Mouse (Mus musculus): Measurements from ENCODE around the gene Ccdc97. TPM values are rescaled to one million over a fixed set of nuclear protein-coding genes. Genes with fewer than 3 reads are reported as not detected.

Gene Ccdc97
- polyA plus RNA-seq, 1 experiment from 2014 or later = 12.1 TPM

DNA sequence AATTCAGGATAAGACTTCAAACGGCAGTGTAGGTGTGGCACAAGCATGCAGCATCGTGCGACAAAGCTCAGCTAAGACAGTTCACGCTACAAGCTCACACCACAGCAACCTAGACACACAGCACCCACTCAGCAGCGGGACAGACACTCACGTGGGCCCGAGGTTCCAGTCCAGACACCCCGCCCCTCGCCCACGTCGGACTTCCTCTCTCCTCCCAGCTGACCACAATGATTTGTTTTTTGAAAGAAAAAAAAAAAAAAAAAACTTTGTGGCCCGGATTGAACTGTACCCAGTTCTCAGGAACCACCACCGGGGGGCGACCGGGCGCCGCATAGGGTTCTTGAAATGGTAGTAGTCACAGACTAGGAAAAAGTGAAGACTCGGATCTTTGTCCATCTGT lies 37.1 kb upstream of the Ccdc97 start:
- Histone ChIP-seq H3K27me3 (replicated peaks; ENCODE audit: insufficient read depth, low read length) (no peaks in the 10 kb centered on the region), H3K4me3 (ENCODE audit: low read depth, low read length) (peak overlapping the region; percentile 97), H3K9me3 (ENCODE audit: low read length) (no peaks in the 10 kb centered on the region), H3K4me2 (replicated peaks; ENCODE audit: low read depth, low read length) (peak overlapping the region; percentile 60), H3K9ac (replicated peaks; ENCODE audit: low read depth) (no peak overlapping the region; the same call in 1 of the 2 replicates), H3K36me3 (ENCODE audit: insufficient read depth, low read length) (no peaks in the 10 kb centered on the region), H3K4me1 (ENCODE audit: insufficient read depth, low read depth, low read length) (peaks cover 17% of the 10 kb centered on the region; the same call in 1 of the 2 replicates), H3K27ac (ENCODE audit: low read length) (peak overlapping the region; percentile 100)
- DNase-seq (ENCODE audit: low spot score) = peak; percentile 96
- ATAC-seq = peak; percentile 46
- under 1% methylated on average over 18 of the region's 18 CpGs for WGBS
- TF ChIP-seq EP300 (IDR thresholded peaks at IDR 0.05) = peak; percentile 59; the same call in 1 of the 2 replicates
- peak; percentile 84 for TF ChIP-seq CTCF (IDR thresholded peaks at IDR 0.05)

GRCm38 (mm10) chr7:25755468-25755833 lies 36.6 kb upstream of the Ccdc97 start:
- no peaks in the 10 kb centered on the region for H3K27me3 ChIP-seq (replicated peaks; ENCODE audit: insufficient read depth, low read length)
- H3K36me3 ChIP-seq (ENCODE audit: insufficient read depth, low read length) = peaks cover 2% of the 10 kb centered on the region; the same call in 1 of the 2 replicates
- peak; percentile 29 for TF ChIP-seq EP300 (IDR thresholded peaks at IDR 0.05)
- TF ChIP-seq CTCF (IDR thresholded peaks at IDR 0.05) = no peak
- H3K4me2 ChIP-seq (replicated peaks; ENCODE audit: low read depth, low read length) = peak overlapping the region; percentile 60
- 0% methylated on average over 15 of the region's 15 CpGs for WGBS
- H3K4me1 ChIP-seq (ENCODE audit: insufficient read depth, low read depth, low read length) = peaks cover 17% of the 10 kb centered on the region; the same call in 1 of the 2 replicates
- no peak for DNase-seq (ENCODE audit: low spot score)
- ATAC-seq = peak; percentile 49
- no peak overlapping the region; the same call in 1 of the 2 replicates for H3K9ac ChIP-seq (replicated peaks; ENCODE audit: low read depth)
- peak overlapping the region; percentile 97 for H3K4me3 ChIP-seq (ENCODE audit: low read depth, low read length)
- peak overlapping the region; percentile 100 for H3K27ac ChIP-seq (ENCODE audit: low read length)
- no peaks in the 10 kb centered on the region for H3K9me3 ChIP-seq (ENCODE audit: low read length)

DNA sequence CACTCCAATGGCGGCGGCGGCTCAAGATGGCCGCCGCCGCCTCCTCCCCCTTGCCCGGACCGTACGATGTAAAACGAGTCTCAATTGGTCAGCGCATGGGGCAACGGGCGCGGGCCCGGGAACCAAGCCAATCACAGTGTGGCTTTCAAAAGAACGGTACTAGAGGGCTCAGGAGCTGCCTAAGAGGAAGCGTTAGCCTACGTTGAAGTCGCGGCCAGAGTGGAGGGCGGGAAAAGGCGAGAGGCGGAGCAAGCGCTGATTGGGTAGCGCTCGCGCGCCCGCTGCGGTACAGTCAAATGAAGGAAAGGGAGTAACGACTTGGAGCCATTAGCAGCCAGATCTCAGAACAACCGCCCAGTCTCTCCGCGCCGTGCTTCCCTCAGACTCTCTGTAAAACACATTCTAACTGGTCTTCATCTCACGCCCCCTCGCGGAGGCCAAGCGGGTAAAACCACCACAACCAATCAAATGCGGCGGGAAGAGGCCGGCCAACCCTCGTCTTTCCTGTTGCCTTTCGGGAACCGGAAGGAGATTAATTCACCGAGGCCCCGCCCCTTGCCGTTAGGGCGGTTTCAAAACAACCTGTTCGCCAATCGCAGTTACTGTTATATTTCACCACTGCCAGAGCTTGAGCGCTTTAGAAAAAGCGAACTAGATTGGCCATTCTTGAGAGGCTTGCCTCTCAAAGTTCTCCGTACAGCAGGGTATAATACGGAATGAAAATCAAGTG lies 36.0 kb upstream of the Ccdc97 start, which contains the start of gene Hnrnpul1:
TSS of gene Hnrnpul1 (minus strand) at position 20 of the 730 bp plus-strand sequence.
- H3K27ac ChIP-seq (ENCODE audit: low read length) = peak within 1 kb of the TSS; percentile 100

DNA sequence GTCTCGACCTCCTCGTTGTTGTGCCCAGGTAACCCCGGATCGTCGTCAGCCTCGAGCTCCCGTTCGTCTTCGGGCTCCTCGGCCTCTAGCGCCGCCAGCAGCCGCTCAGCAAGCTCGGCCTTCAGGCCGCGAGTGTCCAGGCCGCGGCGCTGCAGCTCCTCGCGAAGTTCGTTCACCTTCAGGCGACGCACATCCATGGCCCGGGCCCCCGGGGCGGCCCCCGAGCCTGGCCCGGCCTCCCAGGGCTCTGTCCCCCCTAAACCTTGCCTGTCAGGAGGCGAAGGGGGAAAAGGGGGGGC lies 35.5 kb upstream of the Ccdc97 start:
- no peaks in the 10 kb centered on the region for H3K9me3 ChIP-seq (ENCODE audit: low read length)
- WGBS = 2% methylated on average over 27 of the region's 30 CpGs
- no peak for DNase-seq (ENCODE audit: low spot score)
- H3K4me3 ChIP-seq (ENCODE audit: low read depth, low read length) = peak overlapping the region; percentile 97
- no peak for ATAC-seq
- peaks cover 17% of the 10 kb centered on the region; the same call in 1 of the 2 replicates for H3K4me1 ChIP-seq (ENCODE audit: insufficient read depth, low read depth, low read length)
- no peaks in the 10 kb centered on the region for H3K27me3 ChIP-seq (replicated peaks; ENCODE audit: insufficient read depth, low read length)
- H3K4me2 ChIP-seq (replicated peaks; ENCODE audit: low read depth, low read length) = peak overlapping the region; percentile 72
- peaks cover 10% of the 10 kb centered on the region; the same call in 1 of the 2 replicates for H3K36me3 ChIP-seq (ENCODE audit: insufficient read depth, low read length)
- H3K9ac ChIP-seq (replicated peaks; ENCODE audit: low read depth) = peak overlapping the region; percentile 99
- H3K27ac ChIP-seq (ENCODE audit: low read length) = peak overlapping the region; percentile 100
- TF ChIP-seq CTCF (IDR thresholded peaks at IDR 0.05) (peak; percentile 65), EP300 (IDR thresholded peaks at IDR 0.05) (no peak)

More for the DNA sequence above, 36.0 kb upstream of the Ccdc97 start, which contains the start of gene Hnrnpul1:
- Histone ChIP-seq H3K9ac (replicated peaks; ENCODE audit: low read depth) (peak within 1 kb of the TSS; percentile 99), H3K9me3 (ENCODE audit: low read length) (no peaks in the 10 kb centered on the region), H3K36me3 (ENCODE audit: insufficient read depth, low read length) (peaks cover 5% of the 10 kb centered on the region; the same call in 1 of the 2 replicates), H3K4me1 (ENCODE audit: insufficient read depth, low read depth, low read length) (peaks cover 17% of the 10 kb centered on the region; the same call in 1 of the 2 replicates), H3K4me2 (replicated peaks; ENCODE audit: low read depth, low read length) (peak within 1 kb of the TSS; percentile 72), H3K27me3 (replicated peaks; ENCODE audit: insufficient read depth, low read length) (no peaks in the 10 kb centered on the region), H3K4me3 (ENCODE audit: low read depth, low read length) (peak within 1 kb of the TSS; percentile 97)
- 1% methylated on average over 47 of the region's 55 CpGs for WGBS
- DNase-seq (ENCODE audit: low spot score) (peak; percentile 99), ATAC-seq (peak; percentile 91)
- TF ChIP-seq CTCF (IDR thresholded peaks at IDR 0.05) (peak; percentile 64), EP300 (IDR thresholded peaks at IDR 0.05) (no peak; the same call in 1 of the 2 replicates)

DNA sequence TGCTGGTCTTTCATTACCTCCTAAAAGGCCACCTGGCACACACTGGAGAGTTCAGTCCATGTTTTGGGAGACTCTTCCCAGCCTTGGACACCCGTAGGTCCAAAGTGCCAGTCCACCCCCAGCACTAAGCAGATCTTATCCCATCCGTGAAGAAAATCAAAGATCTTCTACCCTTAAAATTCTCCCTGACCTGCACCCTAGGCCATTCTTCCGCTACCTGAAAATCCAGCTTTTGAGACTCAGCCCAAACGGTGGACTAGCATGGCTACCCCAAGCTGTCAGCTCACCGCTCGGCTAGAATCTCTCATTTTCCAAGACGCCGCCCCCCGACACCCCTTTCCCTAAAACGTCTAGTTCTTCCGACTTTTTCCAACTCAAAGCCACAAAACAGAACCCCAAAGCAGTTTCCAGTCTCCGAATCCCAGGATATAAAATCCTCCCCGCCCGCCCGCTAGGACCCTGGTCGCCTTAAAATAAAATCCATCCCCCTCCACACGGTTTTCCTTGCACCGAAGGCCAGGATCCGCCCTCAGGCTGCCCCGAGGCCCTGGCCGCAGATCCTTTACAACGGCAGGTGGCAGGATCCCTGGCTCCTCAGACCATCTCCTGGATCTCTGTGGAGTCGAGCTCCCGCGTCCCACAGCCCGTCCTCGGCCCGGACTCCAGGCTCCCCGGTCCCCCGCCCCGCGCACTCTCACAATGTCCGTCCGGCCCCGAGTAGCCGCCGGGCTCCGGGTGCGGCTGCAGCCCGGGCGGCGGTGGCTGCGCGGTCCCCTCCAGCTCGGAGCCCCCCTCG lies 35.0 kb upstream of the Ccdc97 start:
- H3K27ac ChIP-seq (ENCODE audit: low read length) = peak overlapping the region; percentile 100
- ATAC-seq = peak; percentile 6
- no peaks in the 10 kb centered on the region for H3K27me3 ChIP-seq (replicated peaks; ENCODE audit: insufficient read depth, low read length)
- TF ChIP-seq EP300 (IDR thresholded peaks at IDR 0.05) (no peak), CTCF (IDR thresholded peaks at IDR 0.05) (no peak)
- H3K9ac ChIP-seq (replicated peaks; ENCODE audit: low read depth) = peak overlapping the region; percentile 99
- H3K4me1 ChIP-seq (ENCODE audit: insufficient read depth, low read depth, low read length) = peaks cover 17% of the 10 kb centered on the region; the same call in 1 of the 2 replicates
- H3K36me3 ChIP-seq (ENCODE audit: insufficient read depth, low read length) = peaks cover 16% of the 10 kb centered on the region; the same call in 1 of the 2 replicates
- peak overlapping the region; percentile 97 for H3K4me3 ChIP-seq (ENCODE audit: low read depth, low read length)
- peak; percentile 58 for DNase-seq (ENCODE audit: low spot score)
- H3K4me2 ChIP-seq (replicated peaks; ENCODE audit: low read depth, low read length) = peak overlapping the region; percentile 72
- no peaks in the 10 kb centered on the region for H3K9me3 ChIP-seq (ENCODE audit: low read length)
- WGBS = 0% methylated on average over 46 of the region's 46 CpGs

DNA sequence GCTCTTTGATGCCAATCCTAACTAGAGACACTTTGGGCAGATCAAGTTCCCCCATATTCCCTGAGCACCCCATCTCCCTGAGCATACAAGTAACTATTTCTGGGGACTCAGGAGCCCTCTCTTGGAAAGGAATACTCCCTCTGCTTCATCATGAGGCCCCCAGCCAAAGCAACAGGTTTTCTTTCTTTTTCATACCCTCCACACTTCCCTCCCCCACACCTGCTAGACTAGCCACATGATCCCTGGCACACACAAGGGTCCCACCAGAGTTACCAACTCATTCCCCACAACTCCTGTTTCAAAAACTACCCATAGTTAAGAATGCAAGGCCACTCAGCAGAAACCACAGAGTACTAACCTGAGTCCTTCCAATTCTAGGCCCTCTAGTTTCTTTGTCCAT lies 34.2 kb upstream of the Ccdc97 start:
- TF ChIP-seq CTCF (IDR thresholded peaks at IDR 0.05) = no peak
- TF ChIP-seq EP300 (IDR thresholded peaks at IDR 0.05) = no peak
- Histone ChIP-seq H3K9ac (replicated peaks; ENCODE audit: low read depth) (peak overlapping the region; percentile 99), H3K4me1 (ENCODE audit: insufficient read depth, low read depth, low read length) (peaks cover 17% of the 10 kb centered on the region; the same call in 1 of the 2 replicates), H3K27me3 (replicated peaks; ENCODE audit: insufficient read depth, low read length) (no peaks in the 10 kb centered on the region), H3K4me2 (replicated peaks; ENCODE audit: low read depth, low read length) (peak overlapping the region; percentile 72), H3K9me3 (ENCODE audit: low read length) (no peaks in the 10 kb centered on the region), H3K27ac (ENCODE audit: low read length) (no peak overlapping the region), H3K4me3 (ENCODE audit: low read depth, low read length) (peak overlapping the region; percentile 97; the same call in 1 of the 2 replicates), H3K36me3 (ENCODE audit: insufficient read depth, low read length) (peaks cover 23% of the 10 kb centered on the region)
- no peak for DNase-seq (ENCODE audit: low spot score)
- ATAC-seq = no peak
